Mouse (Mus musculus): ENCODE measurements at regions not wholly inside any gene's neighbourhood (a gene's known extent, or its start where the extent isn't known, plus 50 kb on each side); places are given as distances from the start of the nearest gene placed in this dataset.

GRCm38 (mm10) chr6:88964071-88964470 lies 62.0 kb downstream of the Tpra1 start:
- 24% methylated on average over 7 of the region's 7 CpGs for WGBS (ENCODE audit: insufficient replicate concordance)
- Histone ChIP-seq H3K27me3 (replicated peaks) (0 out of 2 replicates have a peak, but pooled peaks cover 11% of the 10 kb centered on the region), H3K36me3 (no peaks in the 10 kb centered on the region), H3K4me3 (no peak overlapping the region), H3K27ac (no peak overlapping the region), H3K4me2 (no peak overlapping the region), H3K9ac (no peak overlapping the region), H3K4me1 (no peaks in the 10 kb centered on the region), H3K9me3 (replicated peaks) (no peaks in the 10 kb centered on the region)
- no peak for ATAC-seq

- WGBS (ENCODE audit: insufficient replicate concordance) = 64% methylated on average over 6 of the region's 6 CpGs
- no peaks in the 10 kb centered on the region for H3K9me3 ChIP-seq (replicated peaks)
- ATAC-seq = no peak
Observed at GRCm38 (mm10) chr6:88964911-88965310, 62.9 kb downstream of the Tpra1 start.

GRCm38 (mm10) chr6:88965361-88966226 lies 63.5 kb downstream of the Tpra1 start:
- no peak overlapping the region for H3K4me3 ChIP-seq
- 0 out of 2 replicates have a peak, but pooled peaks cover 11% of the 10 kb centered on the region for H3K27me3 ChIP-seq (replicated peaks)
- no peak overlapping the region for H3K4me2 ChIP-seq
- H3K27ac ChIP-seq = no peak overlapping the region
- WGBS (ENCODE audit: insufficient replicate concordance) = 51% methylated on average over 19 of the region's 19 CpGs
- no peaks in the 10 kb centered on the region for H3K9me3 ChIP-seq (replicated peaks)
- no peaks in the 10 kb centered on the region for H3K36me3 ChIP-seq
- H3K4me1 ChIP-seq = no peaks in the 10 kb centered on the region
- no peak overlapping the region for H3K9ac ChIP-seq
- ATAC-seq = no peak

More at GRCm38 (mm10) chr6:88964911-88965310, 62.9 kb downstream of the Tpra1 start:
- Histone ChIP-seq H3K4me2 (no peak overlapping the region), H3K9ac (no peak overlapping the region), H3K27me3 (replicated peaks) (0 out of 2 replicates have a peak, but pooled peaks cover 11% of the 10 kb centered on the region), H3K4me3 (no peak overlapping the region), H3K36me3 (no peaks in the 10 kb centered on the region), H3K27ac (no peak overlapping the region), H3K4me1 (no peaks in the 10 kb centered on the region)

- Histone ChIP-seq H3K36me3 (no peaks in the 10 kb centered on the region), H3K9me3 (replicated peaks) (no peaks in the 10 kb centered on the region), H3K4me3 (no peak overlapping the region), H3K27ac (no peak overlapping the region), H3K27me3 (replicated peaks) (0 out of 2 replicates have a peak, but pooled peaks cover 12% of the 10 kb centered on the region), H3K9ac (no peak overlapping the region), H3K4me1 (no peaks in the 10 kb centered on the region), H3K4me2 (no peak overlapping the region)
- no peak for ATAC-seq
- 51% methylated on average over 4 of the region's 4 CpGs for WGBS (ENCODE audit: insufficient replicate concordance)
Observed at GRCm38 (mm10) chr6:88966501-88966900, 64.5 kb downstream of the Tpra1 start.

- no peak overlapping the region for H3K4me2 ChIP-seq
- H3K27me3 ChIP-seq (replicated peaks) = peaks cover 23% of the 10 kb centered on the region; the same call in 1 of the 2 replicates
- WGBS (ENCODE audit: insufficient replicate concordance) = 38% methylated on average over 4 of the region's 4 CpGs
- H3K4me3 ChIP-seq = no peak overlapping the region
- ATAC-seq = no peak
- no peaks in the 10 kb centered on the region for H3K9me3 ChIP-seq (replicated peaks)
- H3K27ac ChIP-seq = no peak overlapping the region
- no peaks in the 10 kb centered on the region for H3K36me3 ChIP-seq
- no peak overlapping the region for H3K9ac ChIP-seq
- no peaks in the 10 kb centered on the region for H3K4me1 ChIP-seq
Observed at GRCm38 (mm10) chr6:88968842-88969241, 66.8 kb downstream of the Tpra1 start.

GRCm38 (mm10) chr6:88971729-88972128 lies 69.7 kb downstream of the Tpra1 start:
- Histone ChIP-seq H3K27ac (no peak overlapping the region), H3K9me3 (replicated peaks) (no peaks in the 10 kb centered on the region), H3K4me2 (no peak overlapping the region), H3K4me1 (no peaks in the 10 kb centered on the region), H3K27me3 (replicated peaks) (peaks cover 26% of the 10 kb centered on the region), H3K36me3 (no peaks in the 10 kb centered on the region), H3K9ac (no peak overlapping the region), H3K4me3 (no peak overlapping the region)
- WGBS (ENCODE audit: insufficient replicate concordance) = 28% methylated on average over 9 of the region's 9 CpGs
- ATAC-seq = no peak

- no peaks in the 10 kb centered on the region for H3K9me3 ChIP-seq (replicated peaks)
- no peak for ATAC-seq
- WGBS (ENCODE audit: insufficient replicate concordance) = 52% methylated on average over 7 of the region's 7 CpGs
- no peaks in the 10 kb centered on the region for H3K4me1 ChIP-seq
- no peak overlapping the region for H3K4me3 ChIP-seq
- no peak overlapping the region for H3K4me2 ChIP-seq
- H3K9ac ChIP-seq = no peak overlapping the region
- peaks cover 51% of the 10 kb centered on the region for H3K27me3 ChIP-seq (replicated peaks)
- no peak overlapping the region for H3K27ac ChIP-seq
- H3K36me3 ChIP-seq = no peaks in the 10 kb centered on the region
Observed at GRCm38 (mm10) chr6:88974457-88974856, 72.4 kb downstream of the Tpra1 start.

GRCm38 (mm10) chr6:88976581-88976980 lies 74.5 kb downstream of the Tpra1 start:
- H3K4me2 ChIP-seq = no peak overlapping the region
- no peak overlapping the region for H3K27ac ChIP-seq
- 10% methylated on average over 13 of the region's 13 CpGs for WGBS (ENCODE audit: insufficient replicate concordance)
- no peaks in the 10 kb centered on the region for H3K9me3 ChIP-seq (replicated peaks)
- no peaks in the 10 kb centered on the region for H3K36me3 ChIP-seq
- peaks cover 66% of the 10 kb centered on the region for H3K27me3 ChIP-seq (replicated peaks)
- H3K9ac ChIP-seq = no peak overlapping the region
- H3K4me1 ChIP-seq = no peaks in the 10 kb centered on the region
- H3K4me3 ChIP-seq = no peak overlapping the region
- ATAC-seq = no peak

- Histone ChIP-seq H3K27me3 (replicated peaks) (peaks cover 64% of the 10 kb centered on the region), H3K4me1 (no peaks in the 10 kb centered on the region), H3K4me3 (no peak overlapping the region), H3K4me2 (no peak overlapping the region), H3K36me3 (no peaks in the 10 kb centered on the region), H3K9me3 (replicated peaks) (no peaks in the 10 kb centered on the region), H3K9ac (no peak overlapping the region), H3K27ac (no peak overlapping the region)
- WGBS (ENCODE audit: insufficient replicate concordance) = 4% methylated on average over 8 of the region's 8 CpGs
- no peak for ATAC-seq
Observed at GRCm38 (mm10) chr6:88976994-88977393, 74.9 kb downstream of the Tpra1 start.

- Histone ChIP-seq H3K4me1 (no peaks in the 10 kb centered on the region), H3K4me2 (no peak overlapping the region), H3K36me3 (no peaks in the 10 kb centered on the region), H3K4me3 (no peak overlapping the region), H3K9ac (no peak overlapping the region), H3K9me3 (replicated peaks) (no peaks in the 10 kb centered on the region), H3K27ac (no peak overlapping the region), H3K27me3 (replicated peaks) (peaks cover 68% of the 10 kb centered on the region)
- WGBS (ENCODE audit: insufficient replicate concordance) = 48% methylated on average over 4 of the region's 4 CpGs
- ATAC-seq = no peak
Observed at GRCm38 (mm10) chr6:88978970-88979369, 76.9 kb downstream of the Tpra1 start.

GRCm38 (mm10) chr6:88980112-88980511 lies 78.1 kb downstream of the Tpra1 start:
- Histone ChIP-seq H3K27me3 (replicated peaks) (peaks cover 71% of the 10 kb centered on the region), H3K9me3 (replicated peaks) (no peaks in the 10 kb centered on the region), H3K4me2 (no peak overlapping the region), H3K9ac (no peak overlapping the region), H3K4me1 (no peaks in the 10 kb centered on the region), H3K27ac (no peak overlapping the region), H3K36me3 (no peaks in the 10 kb centered on the region), H3K4me3 (no peak overlapping the region)
- no peak for ATAC-seq
- 18% methylated on average over 8 of the region's 8 CpGs for WGBS (ENCODE audit: insufficient replicate concordance)

- no peak for ATAC-seq
- H3K9ac ChIP-seq = no peak overlapping the region
- no peak overlapping the region for H3K4me2 ChIP-seq
- H3K4me1 ChIP-seq = no peaks in the 10 kb centered on the region
- WGBS (ENCODE audit: insufficient replicate concordance) = 32% methylated on average over 7 of the region's 7 CpGs
- peaks cover 67% of the 10 kb centered on the region for H3K27me3 ChIP-seq (replicated peaks)
- H3K36me3 ChIP-seq = no peaks in the 10 kb centered on the region
- H3K27ac ChIP-seq = no peak overlapping the region
- no peaks in the 10 kb centered on the region for H3K9me3 ChIP-seq (replicated peaks)
- H3K4me3 ChIP-seq = no peak overlapping the region
Observed at GRCm38 (mm10) chr6:88981544-88981943, 79.5 kb downstream of the Tpra1 start.
